Mouse (Mus musculus) MEL (cell line): ENCODE results near the gene 1700025G04Rik.

Experiments
- ETS1 ChIP-seq: IDR thresholded peaks from 2 replicates; pipeline ENCODE4 v1.6.1; 2012; ENCODE audit warnings: low read depth, mild to moderate bottlenecking, inconsistent platforms, low read length, improper control_type of control experiment, moderate library complexity
- MXI1 ChIP-seq: IDR thresholded peaks from 2 replicates; pipeline ENCODE4 v1.6.1; 2011; ENCODE audit warnings: mild to moderate bottlenecking, low read depth, low read length, improper control_type of control experiment
- RCOR1 ChIP-seq: IDR thresholded peaks from 2 replicates; pipeline ENCODE4 v1.6.1; 2012; ENCODE audit warnings: low read depth, mild to moderate bottlenecking, inconsistent platforms, low read length, improper control_type of control experiment

DNA sequence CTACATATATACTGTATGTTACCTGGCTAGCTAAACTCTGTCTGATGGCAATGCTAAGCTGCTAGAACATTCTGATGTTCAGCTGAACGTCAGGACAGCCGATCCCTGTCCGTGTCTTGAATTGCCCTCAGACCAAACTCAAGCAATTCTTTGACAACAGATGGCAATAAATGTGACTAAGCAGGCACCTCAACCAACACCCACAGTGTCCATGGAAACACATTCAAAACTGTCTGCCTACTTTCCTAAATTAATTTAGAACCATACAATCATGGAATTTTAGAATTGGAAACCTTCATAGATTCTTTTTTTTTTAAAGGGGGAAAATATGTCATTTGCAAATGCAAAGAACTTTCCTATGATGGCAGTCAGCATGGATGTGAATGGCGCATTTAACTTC, 41.6 kb downstream of the 1700025G04Rik start:
- TF ChIP-seq ETS1 (no peak), MXI1 (no peak), RCOR1 (no peak)
